Mouse (Mus musculus): ENCODE measurements at regions not wholly inside any gene's neighbourhood (a gene's known extent, or its start where the extent isn't known, plus 50 kb on each side); places are given as distances from the start of the nearest gene placed in this dataset.

DNA sequence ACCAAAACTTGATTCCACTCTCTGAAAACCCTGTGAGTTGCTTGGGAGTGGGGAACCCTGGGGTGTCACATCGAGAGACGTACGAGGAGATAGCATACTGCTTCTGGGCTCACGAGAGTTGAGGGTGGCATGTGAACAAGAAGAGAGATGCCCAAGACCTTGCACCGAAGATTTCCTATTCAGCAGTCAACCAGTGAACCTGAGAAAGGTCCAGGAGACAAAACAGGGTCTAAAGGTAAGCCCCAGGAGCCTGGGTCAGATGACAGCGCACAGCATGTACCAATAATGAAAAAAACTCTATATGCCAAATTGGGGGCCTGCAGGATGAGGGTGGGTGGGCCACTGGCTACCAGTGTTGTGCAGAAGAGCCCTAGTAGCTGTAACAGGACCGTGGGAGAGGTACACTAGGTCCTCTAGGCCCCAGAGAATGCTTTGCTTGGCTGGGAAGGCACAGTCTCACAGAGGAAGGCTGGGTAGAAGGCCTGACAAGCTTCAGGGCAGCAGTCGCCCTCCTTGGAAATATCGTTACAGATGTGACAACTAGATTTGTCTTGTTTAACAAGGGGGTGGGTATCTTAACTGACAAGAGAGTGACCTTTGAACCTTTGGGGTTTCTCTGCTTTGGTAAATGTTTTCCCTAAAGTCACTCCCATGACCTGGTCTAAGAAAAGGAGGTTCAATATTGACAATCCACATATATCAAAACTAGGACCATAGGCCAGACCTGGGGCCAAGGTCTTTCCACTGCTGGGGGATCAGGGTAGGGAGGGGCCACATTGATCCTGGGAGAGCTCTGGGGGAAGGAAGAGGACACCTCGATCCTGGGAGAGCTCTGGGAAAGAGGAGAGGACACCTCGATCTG lies 93.1 kb downstream of the Zfp706 start:
- TF ChIP-seq TAL1 (conservative IDR thresholded peaks at IDR 0.05; ENCODE audit: low read depth, low read length) (no peak), CTCF (IDR thresholded peaks at IDR 0.05; ENCODE audit: low read depth, low read length) (no peak), GATA1 (IDR thresholded peaks at IDR 0.05; ENCODE audit: borderline replicate concordance, low read length) (no peak)
